Mouse (Mus musculus): ENCODE results near the gene Osbpl3. TPM values are rescaled to one million over a fixed set of nuclear protein-coding genes. Genes with fewer than 3 reads are reported as not detected.

Gene Osbpl3
- polyA plus RNA-seq, 1 experiment from 2014 or later: 9.5 TPM

- peak; percentile 82 for ATAC-seq (ENCODE audit: low FRiP score)
- Histone ChIP-seq H3K27ac (no peak overlapping the region), H3K36me3 (replicated peaks) (no peaks in the 10 kb centered on the region), H3K4me3 (replicated peaks) (no peak overlapping the region), H3K9ac (no peak overlapping the region), H3K9me3 (no peaks in the 10 kb centered on the region), H3K27me3 (no peaks in the 10 kb centered on the region), H3K4me1 (no peaks in the 10 kb centered on the region; the same call in 1 of the 2 replicates), H3K4me2 (no peak overlapping the region)
- WGBS: 41% methylated on average over 4 of the region's 4 CpGs
Observed at GRCm38 (mm10) chr6:50312647-50313046, 143.4 kb downstream of the Osbpl3 start.

GRCm38 (mm10) chr6:50309019-50309418, 147.0 kb downstream of the Osbpl3 start:
- Histone ChIP-seq H3K27me3 (no peaks in the 10 kb centered on the region), H3K27ac (no peak overlapping the region), H3K4me1 (no peaks in the 10 kb centered on the region), H3K9me3 (no peaks in the 10 kb centered on the region), H3K36me3 (replicated peaks) (no peaks in the 10 kb centered on the region), H3K9ac (no peak overlapping the region), H3K4me3 (replicated peaks) (no peak overlapping the region), H3K4me2 (no peak overlapping the region)
- ATAC-seq (ENCODE audit: low FRiP score): no peak
- WGBS: 58% methylated on average over 6 of the region's 6 CpGs

GRCm38 (mm10) chr6:50306625-50307024, 149.4 kb downstream of the Osbpl3 start:
- Histone ChIP-seq H3K9me3 (no peaks in the 10 kb centered on the region), H3K36me3 (replicated peaks) (no peaks in the 10 kb centered on the region), H3K4me1 (no peaks in the 10 kb centered on the region), H3K9ac (no peak overlapping the region), H3K4me3 (replicated peaks) (no peak overlapping the region), H3K4me2 (no peak overlapping the region), H3K27me3 (no peaks in the 10 kb centered on the region), H3K27ac (no peak overlapping the region)
- no peak for ATAC-seq (ENCODE audit: low FRiP score)
- 81% methylated on average over 4 of the region's 4 CpGs for WGBS

GRCm38 (mm10) chr6:50304949-50305491, 151.0 kb downstream of the Osbpl3 start:
- WGBS: 64% methylated on average over 4 of the region's 4 CpGs
- no peak for ATAC-seq (ENCODE audit: low FRiP score)

DNA sequence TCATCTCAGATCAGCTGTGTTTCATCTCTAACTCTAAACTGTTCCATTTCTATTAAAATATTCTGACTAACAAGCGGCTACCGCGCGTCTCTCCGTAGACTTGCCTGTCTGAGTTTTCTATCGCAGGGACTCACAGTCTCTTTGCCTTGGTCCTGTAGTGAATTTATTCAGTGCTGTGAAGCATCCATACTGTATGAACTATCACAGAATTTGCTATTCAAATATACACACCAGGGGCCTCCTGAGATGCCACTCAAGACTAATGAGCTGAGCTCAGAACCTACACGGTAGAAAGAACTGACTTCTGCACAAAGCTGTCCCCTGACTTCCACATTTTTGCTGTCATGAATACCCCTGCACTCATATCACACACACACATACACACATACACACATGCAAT, 154.9 kb downstream of the Osbpl3 start:
- Histone ChIP-seq H3K4me3 (replicated peaks) (no peak overlapping the region), H3K27ac (no peak overlapping the region), H3K9ac (no peak overlapping the region), H3K4me2 (no peak overlapping the region), H3K36me3 (replicated peaks) (no peaks in the 10 kb centered on the region), H3K27me3 (no peaks in the 10 kb centered on the region), H3K9me3 (no peaks in the 10 kb centered on the region), H3K4me1 (0 out of 2 replicates have a peak, but pooled peaks cover 7% of the 10 kb centered on the region)
- ATAC-seq (ENCODE audit: low FRiP score): no peak
- WGBS: 63% methylated on average over 7 of the region's 7 CpGs

More at GRCm38 (mm10) chr6:50304949-50305491, 151.0 kb downstream of the Osbpl3 start:
- Histone ChIP-seq H3K36me3 (replicated peaks) (no peaks in the 10 kb centered on the region), H3K4me2 (no peak overlapping the region), H3K9ac (no peak overlapping the region), H3K4me1 (0 out of 2 replicates have a peak, but pooled peaks cover 7% of the 10 kb centered on the region), H3K27me3 (no peaks in the 10 kb centered on the region), H3K9me3 (no peaks in the 10 kb centered on the region), H3K4me3 (replicated peaks) (no peak overlapping the region), H3K27ac (no peak overlapping the region)

GRCm38 (mm10) chr6:50300622-50301021, 155.4 kb downstream of the Osbpl3 start:
- H3K4me2 ChIP-seq: no peak overlapping the region
- 0 out of 2 replicates have a peak, but pooled peaks cover 7% of the 10 kb centered on the region for H3K4me1 ChIP-seq
- no peak overlapping the region for H3K27ac ChIP-seq
- 58% methylated on average over 6 of the region's 6 CpGs for WGBS
- no peaks in the 10 kb centered on the region for H3K36me3 ChIP-seq (replicated peaks)
- no peak for ATAC-seq (ENCODE audit: low FRiP score)
- H3K9me3 ChIP-seq: no peaks in the 10 kb centered on the region
- no peaks in the 10 kb centered on the region for H3K27me3 ChIP-seq
- H3K9ac ChIP-seq: no peak overlapping the region
- H3K4me3 ChIP-seq (replicated peaks): no peak overlapping the region

DNA sequence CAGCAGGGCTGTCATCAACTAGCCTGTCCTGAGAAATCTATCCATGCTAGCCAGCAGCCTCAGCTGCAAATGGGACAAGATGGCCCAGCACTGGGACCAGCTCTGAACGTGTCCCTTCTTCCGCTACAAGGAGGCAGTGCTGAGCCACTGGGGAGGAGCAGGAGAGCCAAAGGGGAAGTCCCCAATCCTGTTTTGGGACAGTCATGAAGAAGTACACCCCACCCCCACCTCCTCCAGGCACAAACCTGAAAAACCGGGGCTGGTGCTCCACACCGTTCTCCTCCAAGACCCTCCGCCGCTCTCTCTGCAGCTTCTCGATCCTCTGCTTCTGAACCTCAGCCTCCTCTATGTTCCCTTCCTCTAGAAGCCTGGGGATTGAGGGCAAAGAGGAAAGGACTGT, 156.9 kb downstream of the Osbpl3 start:
- H3K4me1 ChIP-seq: 0 out of 2 replicates have a peak, but pooled peaks cover 7% of the 10 kb centered on the region
- no peak for ATAC-seq (ENCODE audit: low FRiP score)
- WGBS: 85% methylated on average over 7 of the region's 7 CpGs
- H3K27me3 ChIP-seq: no peaks in the 10 kb centered on the region
- no peak overlapping the region for H3K27ac ChIP-seq
- no peak overlapping the region for H3K4me3 ChIP-seq (replicated peaks)
- no peak overlapping the region for H3K4me2 ChIP-seq
- no peaks in the 10 kb centered on the region for H3K9me3 ChIP-seq
- no peaks in the 10 kb centered on the region for H3K36me3 ChIP-seq (replicated peaks)
- H3K9ac ChIP-seq: no peak overlapping the region

- ATAC-seq (ENCODE audit: low FRiP score): no peak
- Histone ChIP-seq H3K27ac (no peak overlapping the region), H3K4me2 (no peak overlapping the region), H3K9me3 (no peaks in the 10 kb centered on the region), H3K27me3 (no peaks in the 10 kb centered on the region), H3K36me3 (replicated peaks) (no peaks in the 10 kb centered on the region), H3K4me1 (0 out of 2 replicates have a peak, but pooled peaks cover 7% of the 10 kb centered on the region), H3K9ac (no peak overlapping the region), H3K4me3 (replicated peaks) (no peak overlapping the region)
- WGBS: 90% methylated on average over 9 of the region's 9 CpGs
Observed at GRCm38 (mm10) chr6:50297671-50298070, 158.3 kb downstream of the Osbpl3 start.

DNA sequence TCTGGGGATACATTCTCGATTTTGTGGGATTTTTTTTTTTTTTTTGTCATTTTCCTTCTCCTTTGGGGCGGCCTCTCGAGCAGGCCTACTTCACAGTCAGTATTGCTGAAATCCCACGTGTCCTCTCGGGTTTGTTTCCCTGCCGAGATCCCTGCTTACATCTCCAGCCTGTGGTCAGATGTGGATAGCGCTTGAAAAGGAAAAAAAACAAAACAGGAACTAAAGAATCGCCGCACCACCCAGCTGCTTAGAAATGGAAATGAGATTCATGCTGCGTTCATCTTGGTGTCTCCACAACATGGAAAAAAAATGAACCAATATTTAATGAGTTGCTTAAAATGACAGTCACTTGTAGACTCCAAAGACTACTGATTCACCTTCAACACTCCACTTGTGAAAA, 160.9 kb downstream of the Osbpl3 start:
- Histone ChIP-seq H3K9ac (no peak overlapping the region), H3K36me3 (replicated peaks) (no peaks in the 10 kb centered on the region), H3K9me3 (no peaks in the 10 kb centered on the region), H3K27ac (no peak overlapping the region), H3K4me2 (no peak overlapping the region), H3K4me1 (no peaks in the 10 kb centered on the region), H3K4me3 (replicated peaks) (no peak overlapping the region), H3K27me3 (no peaks in the 10 kb centered on the region)
- no peak for ATAC-seq (ENCODE audit: low FRiP score)
- 81% methylated on average over 10 of the region's 10 CpGs for WGBS

- Histone ChIP-seq H3K4me3 (replicated peaks) (no peak overlapping the region), H3K27ac (no peak overlapping the region), H3K4me1 (no peaks in the 10 kb centered on the region), H3K27me3 (no peaks in the 10 kb centered on the region), H3K36me3 (replicated peaks) (no peaks in the 10 kb centered on the region), H3K9ac (no peak overlapping the region), H3K4me2 (no peak overlapping the region), H3K9me3 (no peaks in the 10 kb centered on the region)
- peak; percentile 67 for ATAC-seq (ENCODE audit: low FRiP score)
- WGBS: 43% methylated on average over 1 of the region's 1 CpGs
Observed at GRCm38 (mm10) chr6:50294128-50294527, 161.9 kb downstream of the Osbpl3 start.

DNA sequence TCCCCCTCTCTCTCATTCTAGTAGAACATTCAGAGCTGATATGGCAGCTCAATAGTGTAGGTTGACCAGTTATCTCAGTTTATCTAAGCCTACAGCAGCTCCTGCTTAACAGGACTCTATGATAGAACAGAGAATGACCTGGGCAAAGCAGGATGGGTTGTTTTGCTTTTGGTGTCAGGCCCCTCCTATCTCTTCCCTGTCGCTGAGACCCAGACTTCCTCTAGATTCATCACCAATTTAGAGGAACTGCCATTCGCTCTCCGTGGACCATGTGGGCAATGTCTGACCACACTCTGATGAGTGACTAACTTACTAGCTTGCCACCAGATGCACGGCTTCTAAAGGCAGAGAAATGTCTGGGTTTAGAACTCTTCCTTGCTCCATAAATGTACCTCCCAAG, 164.4 kb downstream of the Osbpl3 start:
- no peak for ATAC-seq (ENCODE audit: low FRiP score)
- Histone ChIP-seq H3K4me3 (replicated peaks) (no peak overlapping the region), H3K36me3 (replicated peaks) (no peaks in the 10 kb centered on the region), H3K9me3 (no peaks in the 10 kb centered on the region), H3K4me1 (no peaks in the 10 kb centered on the region), H3K27me3 (no peaks in the 10 kb centered on the region), H3K9ac (no peak overlapping the region), H3K27ac (no peak overlapping the region), H3K4me2 (no peak overlapping the region)
- WGBS: 95% methylated on average over 4 of the region's 4 CpGs

DNA sequence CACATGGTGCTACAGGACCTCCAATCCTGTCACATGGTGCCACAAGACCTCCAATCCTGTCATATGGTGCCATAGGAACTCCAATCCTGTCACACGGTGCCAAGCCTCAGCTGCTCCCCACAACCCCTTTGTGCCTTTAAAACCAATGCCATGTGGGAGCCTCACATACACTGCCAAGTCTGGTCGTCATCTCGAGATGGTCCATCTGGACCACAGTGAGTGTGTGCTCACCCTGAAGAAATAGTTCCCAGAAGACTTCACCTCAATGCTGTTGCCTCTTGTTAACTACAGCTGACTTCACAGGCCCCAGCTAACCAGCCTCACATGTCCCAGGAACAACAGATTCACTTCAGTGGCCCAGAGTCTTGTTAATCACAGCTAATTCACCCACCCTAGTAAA, 169.1 kb downstream of the Osbpl3 start:
- H3K4me2 ChIP-seq: no peak overlapping the region
- H3K9me3 ChIP-seq: no peaks in the 10 kb centered on the region
- H3K4me1 ChIP-seq: no peaks in the 10 kb centered on the region
- H3K4me3 ChIP-seq (replicated peaks): no peak overlapping the region
- no peaks in the 10 kb centered on the region for H3K36me3 ChIP-seq (replicated peaks)
- 93% methylated on average over 3 of the region's 3 CpGs for WGBS
- no peak for ATAC-seq (ENCODE audit: low FRiP score)
- no peaks in the 10 kb centered on the region for H3K27me3 ChIP-seq
- no peak overlapping the region for H3K9ac ChIP-seq
- no peak overlapping the region for H3K27ac ChIP-seq

- H3K9me3 ChIP-seq: no peaks in the 10 kb centered on the region
- H3K4me1 ChIP-seq: no peaks in the 10 kb centered on the region
- no peak overlapping the region for H3K4me2 ChIP-seq
- no peaks in the 10 kb centered on the region for H3K36me3 ChIP-seq (replicated peaks)
- no peak overlapping the region for H3K9ac ChIP-seq
- no peak overlapping the region for H3K4me3 ChIP-seq (replicated peaks)
- WGBS: 94% methylated on average over 7 of the region's 7 CpGs
- no peak for ATAC-seq (ENCODE audit: low FRiP score)
- H3K27ac ChIP-seq: no peak overlapping the region
- no peaks in the 10 kb centered on the region for H3K27me3 ChIP-seq
Observed at GRCm38 (mm10) chr6:50279642-50280041, 176.4 kb downstream of the Osbpl3 start.

Measured in forebrain, embryonic 12.5 days (tissue).